Mouse (Mus musculus): ENCODE measurements at regions not wholly inside any gene's neighbourhood (a gene's known extent, or its start where the extent isn't known, plus 50 kb on each side); places are given as distances from the start of the nearest gene placed in this dataset.

DNA sequence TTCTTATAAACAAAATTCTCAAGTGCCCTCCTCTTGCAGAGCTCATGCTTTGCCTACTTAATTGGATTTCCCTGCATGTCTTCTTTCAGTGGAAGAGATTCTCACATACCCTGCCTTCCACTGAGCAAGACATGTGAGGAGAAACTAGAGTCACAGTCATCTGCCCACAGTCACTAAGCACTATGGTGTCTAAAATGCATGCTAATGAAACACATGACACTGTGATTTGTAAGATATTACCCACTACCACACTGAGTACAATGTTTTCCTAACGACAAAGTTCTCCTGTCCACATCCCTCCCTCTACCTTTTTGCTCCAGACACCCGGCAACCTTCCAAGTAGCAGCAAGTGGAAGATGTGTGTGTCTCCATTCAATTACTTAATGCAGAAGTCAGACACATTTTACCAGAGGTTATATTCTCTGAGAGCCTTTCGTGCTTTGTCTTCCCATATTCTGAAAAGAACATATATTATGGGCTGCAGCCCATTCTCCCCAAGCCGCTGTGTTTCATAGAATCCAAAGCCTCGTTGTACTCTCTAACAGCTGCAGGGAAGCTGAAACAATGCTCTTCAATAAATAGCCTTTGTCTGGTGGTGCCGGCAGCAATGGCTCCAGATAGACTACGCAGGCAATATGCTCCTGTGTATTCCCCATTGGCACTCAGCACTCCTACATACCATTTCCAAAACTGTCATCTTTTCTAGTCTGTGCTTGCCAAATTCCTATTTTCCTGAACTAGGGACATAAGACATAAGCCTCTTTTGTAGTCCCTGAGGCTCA lies 670.7 kb downstream of the Poteg start:
- Histone ChIP-seq H3K27ac (ENCODE audit: insufficient read depth, low read length) (no peak overlapping the region), H3K4me3 (ENCODE audit: insufficient read depth, low read length) (no peak overlapping the region), H3K4me1 (ENCODE audit: control insufficient read depth, insufficient read depth, low read length) (no peaks in the 10 kb centered on the region)
- TF ChIP-seq POLR2A (IDR thresholded peaks at IDR 0.05; ENCODE audit: extremely low read depth, insufficient read depth, low read length) = no peak
- no peak for TF ChIP-seq CTCF (IDR thresholded peaks at IDR 0.05; ENCODE audit: extremely low read depth, insufficient read depth, low read length)

DNA sequence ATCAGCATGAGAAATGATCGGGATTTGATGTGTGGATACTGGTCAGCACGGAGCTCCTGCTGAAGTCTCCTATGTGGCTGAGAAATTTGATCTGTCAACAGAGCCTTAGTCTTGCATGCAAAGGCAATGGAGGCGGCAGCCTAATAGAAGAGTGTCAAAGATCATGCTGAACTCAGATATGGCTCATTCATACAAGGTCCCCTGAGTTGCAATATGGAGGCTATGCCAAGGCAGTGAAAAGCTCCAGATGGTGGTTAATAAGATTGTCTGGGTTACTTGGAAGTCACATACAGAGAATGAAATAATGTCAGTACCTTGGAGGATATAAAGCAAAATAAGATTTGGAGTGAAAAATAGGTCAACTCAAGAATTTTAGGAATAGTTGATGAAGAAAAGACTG lies 677.6 kb downstream of the Poteg start:
- Histone ChIP-seq H3K4me1 (ENCODE audit: control insufficient read depth, insufficient read depth, low read length) (no peaks in the 10 kb centered on the region), H3K27ac (ENCODE audit: insufficient read depth, low read length) (no peak overlapping the region), H3K4me3 (ENCODE audit: insufficient read depth, low read length) (no peak overlapping the region)
- TF ChIP-seq CTCF (IDR thresholded peaks at IDR 0.05; ENCODE audit: extremely low read depth, insufficient read depth, low read length) (no peak), POLR2A (IDR thresholded peaks at IDR 0.05; ENCODE audit: extremely low read depth, insufficient read depth, low read length) (no peak)

DNA sequence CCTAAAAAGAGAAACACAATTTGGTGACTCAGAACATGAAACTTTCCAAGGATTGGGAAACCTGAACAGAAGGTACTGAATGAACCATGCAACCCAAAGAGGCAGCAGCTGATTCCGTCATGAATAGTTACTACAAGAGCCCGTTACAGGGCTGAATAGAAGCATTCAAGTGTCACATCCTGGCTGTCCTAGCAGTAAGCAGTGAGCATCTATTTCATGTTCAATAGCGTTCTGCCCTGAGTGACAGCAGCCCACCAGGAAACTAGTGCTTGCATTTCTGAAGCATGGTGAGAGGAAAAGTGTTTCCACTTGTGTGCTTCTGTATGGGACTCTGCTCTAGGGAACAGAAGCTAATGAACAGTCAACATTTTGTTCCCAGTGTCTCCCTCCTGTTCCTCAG lies 694.4 kb downstream of the Poteg start:
- TF ChIP-seq POLR2A (IDR thresholded peaks at IDR 0.05; ENCODE audit: extremely low read depth, insufficient read depth, low read length) = no peak
- no peak for TF ChIP-seq CTCF (IDR thresholded peaks at IDR 0.05; ENCODE audit: extremely low read depth, insufficient read depth, low read length)
- H3K4me3 ChIP-seq (ENCODE audit: insufficient read depth, low read length) = no peak overlapping the region
- H3K4me1 ChIP-seq (ENCODE audit: control insufficient read depth, insufficient read depth, low read length) = no peaks in the 10 kb centered on the region
- no peak overlapping the region for H3K27ac ChIP-seq (ENCODE audit: insufficient read depth, low read length)

DNA sequence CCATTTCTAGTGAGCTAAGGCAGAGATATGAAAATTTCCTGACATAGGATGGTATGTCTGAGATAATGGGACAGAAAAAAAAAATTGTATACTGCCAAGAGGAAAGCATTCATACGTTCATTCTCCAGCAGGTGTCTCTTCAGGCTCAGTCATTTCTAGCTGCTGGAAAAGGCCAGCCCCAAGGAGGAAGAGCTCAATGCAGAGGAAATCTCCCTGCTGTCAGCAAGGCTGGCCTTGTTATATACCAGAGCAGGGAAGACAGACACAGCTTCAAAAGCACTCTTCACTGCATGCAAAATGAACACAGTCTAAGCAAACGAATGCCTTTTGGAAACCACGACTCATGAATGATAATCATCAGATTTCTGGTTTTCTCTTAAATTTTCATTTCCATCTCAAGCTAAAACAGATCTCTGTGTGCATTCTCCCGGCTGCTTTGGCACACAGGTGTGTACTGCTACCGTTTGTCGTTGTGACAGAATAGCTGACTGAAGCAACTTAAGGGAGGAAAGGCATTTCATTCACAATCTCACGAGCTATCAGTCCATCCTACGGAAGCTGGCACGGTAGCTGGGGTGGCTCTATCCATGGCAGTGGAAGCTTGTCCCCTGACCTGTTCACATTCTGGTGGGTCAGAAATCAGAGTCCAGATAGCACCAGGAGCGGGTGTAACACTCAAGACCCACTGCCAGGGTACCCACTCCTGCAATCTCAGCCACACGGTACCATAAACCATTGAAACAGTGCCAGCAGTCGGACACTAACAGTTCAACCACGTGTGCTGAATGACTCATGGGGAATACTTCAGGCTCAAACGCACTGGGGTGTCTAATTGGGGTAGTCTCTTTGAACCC lies 701.4 kb downstream of the Poteg start:
- no peaks in the 10 kb centered on the region for H3K4me1 ChIP-seq (ENCODE audit: control insufficient read depth, insufficient read depth, low read length)
- H3K27ac ChIP-seq (ENCODE audit: insufficient read depth, low read length) = no peak overlapping the region
- no peak overlapping the region for H3K4me3 ChIP-seq (ENCODE audit: insufficient read depth, low read length)
- no peak for TF ChIP-seq POLR2A (IDR thresholded peaks at IDR 0.05; ENCODE audit: extremely low read depth, insufficient read depth, low read length)
- peak; percentile 64 for TF ChIP-seq CTCF (IDR thresholded peaks at IDR 0.05; ENCODE audit: extremely low read depth, insufficient read depth, low read length)

DNA sequence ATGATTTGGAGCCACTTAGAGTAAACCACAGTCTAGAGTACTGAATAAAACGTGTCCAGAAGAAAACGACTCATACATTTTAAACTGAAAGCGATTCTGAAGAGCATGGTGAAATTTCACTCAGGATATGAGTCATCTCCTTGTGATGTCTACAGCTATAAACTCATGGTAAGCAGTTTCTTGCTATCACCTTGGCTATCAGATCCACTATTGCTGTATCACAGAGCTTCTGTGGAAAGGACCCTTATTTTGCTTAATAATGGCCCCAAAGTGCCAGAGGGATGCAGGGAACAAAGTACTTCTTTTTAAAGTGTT lies 701.9 kb downstream of the Poteg start:
- Histone ChIP-seq H3K4me1 (ENCODE audit: control insufficient read depth, insufficient read depth, low read length) (no peaks in the 10 kb centered on the region), H3K4me3 (ENCODE audit: insufficient read depth, low read length) (no peak overlapping the region), H3K27ac (ENCODE audit: insufficient read depth, low read length) (no peak overlapping the region)
- TF ChIP-seq CTCF (IDR thresholded peaks at IDR 0.05; ENCODE audit: extremely low read depth, insufficient read depth, low read length) (no peak), POLR2A (IDR thresholded peaks at IDR 0.05; ENCODE audit: extremely low read depth, insufficient read depth, low read length) (no peak)

DNA sequence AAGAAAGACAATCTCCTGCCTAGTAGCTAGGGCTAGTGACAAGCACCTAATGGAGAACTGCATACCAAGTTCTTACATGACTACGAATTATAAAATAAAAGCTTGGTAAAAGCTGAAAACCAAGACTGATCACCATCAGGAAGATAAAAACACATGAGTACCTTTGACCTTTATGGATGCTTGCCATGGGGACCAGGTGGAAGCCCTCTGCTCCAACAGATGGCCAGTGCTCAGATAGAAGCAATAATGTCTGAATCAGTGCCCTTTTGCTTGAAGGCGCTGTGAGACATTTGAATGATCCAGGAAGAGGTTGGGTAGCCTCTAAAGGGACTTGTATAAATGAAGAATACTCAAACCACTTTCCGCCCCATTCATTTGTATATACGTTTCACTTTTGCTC lies 713.2 kb downstream of the Poteg start:
- Histone ChIP-seq H3K4me3 (ENCODE audit: insufficient read depth, low read length) (no peak overlapping the region), H3K4me1 (ENCODE audit: control insufficient read depth, insufficient read depth, low read length) (no peaks in the 10 kb centered on the region), H3K27ac (ENCODE audit: insufficient read depth, low read length) (no peak overlapping the region)
- no peak for TF ChIP-seq POLR2A (IDR thresholded peaks at IDR 0.05; ENCODE audit: extremely low read depth, insufficient read depth, low read length)
- no peak for TF ChIP-seq CTCF (IDR thresholded peaks at IDR 0.05; ENCODE audit: extremely low read depth, insufficient read depth, low read length)

DNA sequence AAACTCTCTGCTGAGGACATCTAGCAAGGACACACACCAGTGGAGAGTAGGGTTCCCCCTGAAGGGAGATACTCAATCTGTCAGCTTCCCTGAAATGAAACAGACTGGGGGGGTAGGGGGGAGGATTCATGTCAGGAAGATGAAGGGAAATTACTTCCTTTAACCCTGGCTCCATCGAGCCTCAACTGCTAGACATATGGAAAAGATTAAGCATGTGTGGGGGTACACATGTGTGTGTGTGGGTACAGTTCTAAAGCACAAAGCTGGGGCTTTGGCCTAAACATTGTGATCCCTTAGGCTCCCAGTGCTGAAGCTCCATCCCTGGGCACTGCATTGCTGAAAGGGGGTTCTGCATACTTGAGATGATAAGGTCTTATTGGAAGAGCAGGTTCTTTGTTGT lies 720.6 kb downstream of the Poteg start:
- H3K27ac ChIP-seq (ENCODE audit: insufficient read depth, low read length) = no peak overlapping the region
- no peaks in the 10 kb centered on the region for H3K4me1 ChIP-seq (ENCODE audit: control insufficient read depth, insufficient read depth, low read length)
- H3K4me3 ChIP-seq (ENCODE audit: insufficient read depth, low read length) = no peak overlapping the region
- TF ChIP-seq POLR2A (IDR thresholded peaks at IDR 0.05; ENCODE audit: extremely low read depth, insufficient read depth, low read length) = no peak
- no peak for TF ChIP-seq CTCF (IDR thresholded peaks at IDR 0.05; ENCODE audit: extremely low read depth, insufficient read depth, low read length)

DNA sequence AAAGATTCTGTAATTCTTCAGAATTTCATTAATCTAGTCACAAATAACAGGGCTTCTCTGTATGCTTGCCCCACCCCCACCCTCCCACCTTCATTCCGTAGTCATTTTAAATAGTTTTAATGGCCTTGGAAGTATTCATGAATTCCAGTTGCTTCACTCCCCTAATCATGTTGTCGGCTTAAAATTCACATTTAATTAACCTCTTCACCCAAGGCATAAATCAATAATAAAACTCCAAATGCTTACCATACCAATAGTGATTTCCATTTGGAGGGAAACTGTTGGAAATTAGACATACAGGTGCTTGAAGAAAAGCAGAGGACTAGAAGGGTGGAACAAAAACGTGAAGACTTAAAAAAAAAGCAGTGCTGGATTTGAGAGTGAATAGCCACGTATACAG lies 724.0 kb downstream of the Poteg start:
- Histone ChIP-seq H3K4me3 (ENCODE audit: insufficient read depth, low read length) (no peak overlapping the region), H3K4me1 (ENCODE audit: control insufficient read depth, insufficient read depth, low read length) (no peaks in the 10 kb centered on the region), H3K27ac (ENCODE audit: insufficient read depth, low read length) (no peak overlapping the region)
- TF ChIP-seq CTCF (IDR thresholded peaks at IDR 0.05; ENCODE audit: extremely low read depth, insufficient read depth, low read length) = no peak
- no peak for TF ChIP-seq POLR2A (IDR thresholded peaks at IDR 0.05; ENCODE audit: extremely low read depth, insufficient read depth, low read length)

DNA sequence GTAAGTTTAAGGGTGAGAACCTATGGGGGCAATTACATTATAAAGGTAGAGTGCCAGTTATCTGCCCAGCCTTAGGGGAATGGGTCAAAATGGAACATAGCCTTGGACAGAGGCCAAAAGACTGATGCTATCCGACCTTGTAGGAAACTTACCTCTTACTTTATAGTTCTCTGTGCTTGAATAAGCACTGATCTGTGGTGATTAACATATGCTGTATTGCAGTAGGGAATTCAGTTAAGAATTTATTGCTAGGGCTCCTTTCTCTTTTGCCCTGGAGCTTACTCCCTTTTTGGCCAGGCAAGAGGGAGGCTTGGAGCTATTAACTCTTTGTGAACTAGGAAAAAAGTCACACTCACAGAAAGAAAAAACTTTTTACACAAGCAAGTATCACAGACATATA lies 748.5 kb downstream of the Poteg start:
- Histone ChIP-seq H3K4me3 (ENCODE audit: insufficient read depth, low read length) (no peak overlapping the region), H3K4me1 (ENCODE audit: control insufficient read depth, insufficient read depth, low read length) (no peaks in the 10 kb centered on the region), H3K27ac (ENCODE audit: insufficient read depth, low read length) (no peak overlapping the region)
- TF ChIP-seq CTCF (IDR thresholded peaks at IDR 0.05; ENCODE audit: extremely low read depth, insufficient read depth, low read length) (no peak), POLR2A (IDR thresholded peaks at IDR 0.05; ENCODE audit: extremely low read depth, insufficient read depth, low read length) (no peak)

DNA sequence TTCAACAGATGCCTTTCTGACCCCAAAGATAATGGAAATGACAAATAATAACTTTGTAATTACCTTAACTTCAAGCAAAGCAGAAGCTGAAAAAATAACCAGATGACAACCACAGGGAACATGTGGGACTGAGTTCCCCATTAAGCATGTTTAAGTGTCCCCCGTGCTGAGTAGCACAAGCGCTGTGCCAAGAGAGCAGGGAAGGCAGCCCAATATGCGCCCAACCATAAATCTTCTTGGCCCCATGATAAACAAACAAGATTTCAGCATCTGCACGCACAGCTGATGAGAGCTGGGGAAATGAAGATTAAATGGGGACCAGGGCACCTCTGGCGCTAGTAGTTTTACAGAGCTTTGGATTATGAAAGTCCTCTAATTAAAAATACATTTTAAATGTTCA lies 788.1 kb downstream of the Poteg start:
- Histone ChIP-seq H3K27ac (ENCODE audit: insufficient read depth, low read length) (no peak overlapping the region), H3K4me3 (ENCODE audit: insufficient read depth, low read length) (no peak overlapping the region), H3K4me1 (ENCODE audit: control insufficient read depth, insufficient read depth, low read length) (no peaks in the 10 kb centered on the region)
- no peak for TF ChIP-seq CTCF (IDR thresholded peaks at IDR 0.05; ENCODE audit: extremely low read depth, insufficient read depth, low read length)
- TF ChIP-seq POLR2A (IDR thresholded peaks at IDR 0.05; ENCODE audit: extremely low read depth, insufficient read depth, low read length) = no peak

Data from cortical plate, adult 2 months (tissue).